Mouse (Mus musculus) C2C12 (cell line): ENCODE measurements around the gene Maz. TPM values are rescaled to one million over a fixed set of nuclear protein-coding genes. Genes with fewer than 3 reads are reported as not detected.

Source experiments
- H3K27me3 ChIP-seq: one replicate; pipeline ENCODE4 v1.6.1; 2011; ENCODE audit not compliant: control insufficient read depth, insufficient read depth, insufficient read length
- H3K36me3 ChIP-seq: one replicate; pipeline ENCODE4 v1.6.1; 2011; ENCODE audit not compliant: control insufficient read depth, insufficient read depth
- H3K4me3 ChIP-seq: one replicate; pipeline ENCODE4 v1.5.1; 2011; ENCODE audit warnings: mild to moderate bottlenecking, control low read depth; ENCODE audit not compliant: poor library complexity, insufficient read depth, severe bottlenecking
- H3K79me2 ChIP-seq: one replicate; pipeline ENCODE4 v1.6.1; 2011; ENCODE audit not compliant: control insufficient read depth, insufficient read depth
- H3K79me3 ChIP-seq: one replicate; pipeline ENCODE4 v1.6.1; 2011; ENCODE audit warnings: low read depth, control low read depth
- H3ac ChIP-seq: one replicate; pipeline ENCODE3; 2011; ENCODE audit warnings: low read depth; ENCODE audit not compliant: control insufficient read depth, insufficient read length
- CEBPB ChIP-seq: IDR thresholded peaks from one replicate; pipeline ENCODE4 v1.6.1; 2011; ENCODE audit warnings: low read depth, mild to moderate bottlenecking, control low read depth, moderate library complexity
- CTCF ChIP-seq: IDR thresholded peaks from one replicate; pipeline ENCODE4 v1.5.1; 2011; ENCODE audit not compliant: control insufficient read depth, insufficient read depth, insufficient read length
- FOSL1 ChIP-seq: IDR thresholded peaks from one replicate; pipeline ENCODE4 v1.8.0; 2011; ENCODE audit warnings: mild to moderate bottlenecking, low read length; ENCODE audit not compliant: poor library complexity, insufficient read depth, severe bottlenecking
- MAX ChIP-seq: IDR thresholded peaks from one replicate; pipeline ENCODE4 v1.6.1; 2011; ENCODE audit warnings: mild to moderate bottlenecking, control low read depth
- MYOD1 ChIP-seq: IDR thresholded peaks from one replicate; pipeline ENCODE4 v1.6.1; 2011; ENCODE audit warnings: low read depth; ENCODE audit not compliant: control insufficient read depth, insufficient read length
- MYOG ChIP-seq: IDR thresholded peaks from one replicate; pipeline ENCODE4 v1.6.1; 2011; ENCODE audit not compliant: control insufficient read depth, insufficient read length; ENCODE audit errors: extremely low read depth
- USF1 ChIP-seq: IDR thresholded peaks from one replicate; pipeline ENCODE4 v1.6.1; 2011; ENCODE audit warnings: low read depth, mild to moderate bottlenecking, control low read depth, moderate library complexity
- polyA plus RNA-seq: library from polyadenylated mRNA; unstranded; fragments of >200 nt; fragmentation: generic; extraction: Trizol; gene quantifications from one replicate; pipeline ENCODE4 v1.2.1, GENCODE M21; 2012; ENCODE audit warnings: missing spikeins

The Maz gene
- polyA plus RNA-seq, 1 experiment = 141 TPM

GRCm38 (mm10) chr7:127004122-127004875 is 22.5 kb downstream of the Maz start:
- H3K4me3 ChIP-seq = no peak overlapping the region
- H3K36me3 ChIP-seq = no peaks in the 10 kb centered on the region
- TF ChIP-seq MAX (no peak), MYOD1 (peak; percentile 54)
- no peak overlapping the region for H3ac ChIP-seq
- no peaks in the 10 kb centered on the region for H3K27me3 ChIP-seq
- H3K79me3 ChIP-seq = no peaks in the 10 kb centered on the region
- no peaks in the 10 kb centered on the region for H3K79me2 ChIP-seq

GRCm38 (mm10) chr7:127003620-127004019 is 23.2 kb downstream of the Maz start:
- Histone ChIP-seq H3K36me3 (no peaks in the 10 kb centered on the region), H3K27me3 (no peaks in the 10 kb centered on the region), H3ac (no peak overlapping the region), H3K4me3 (no peak overlapping the region), H3K79me3 (no peaks in the 10 kb centered on the region), H3K79me2 (no peaks in the 10 kb centered on the region)
- no peak for TF ChIP-seq MYOD1
- no peak for TF ChIP-seq MAX
- no peak for TF ChIP-seq USF1
- no peak for TF ChIP-seq MYOG
- TF ChIP-seq CTCF = no peak
- TF ChIP-seq FOSL1 = no peak
- TF ChIP-seq CEBPB = no peak

GRCm38 (mm10) chr7:126999568-126999967 is 27.3 kb downstream of the Maz start:
- Histone ChIP-seq H3K4me3 (no peak overlapping the region), H3K79me2 (no peaks in the 10 kb centered on the region), H3K79me3 (no peaks in the 10 kb centered on the region), H3ac (no peak overlapping the region), H3K27me3 (no peaks in the 10 kb centered on the region), H3K36me3 (peaks cover 3% of the 10 kb centered on the region)
- no peak for TF ChIP-seq CTCF
- TF ChIP-seq MYOD1 = no peak
- no peak for TF ChIP-seq CEBPB
- no peak for TF ChIP-seq MAX
- TF ChIP-seq FOSL1 = no peak
- no peak for TF ChIP-seq USF1
- no peak for TF ChIP-seq MYOG

GRCm38 (mm10) chr7:126996449-126996848 is 30.4 kb downstream of the Maz start:
- no peak overlapping the region for H3K4me3 ChIP-seq
- TF ChIP-seq CTCF = no peak
- no peak for TF ChIP-seq MAX
- TF ChIP-seq CEBPB = no peak
- no peak for TF ChIP-seq MYOD1
- TF ChIP-seq MYOG = no peak
- TF ChIP-seq FOSL1 = no peak
- TF ChIP-seq USF1 = no peak
- no peak overlapping the region for H3ac ChIP-seq
- no peaks in the 10 kb centered on the region for H3K79me2 ChIP-seq
- H3K27me3 ChIP-seq = no peaks in the 10 kb centered on the region
- peaks cover 3% of the 10 kb centered on the region for H3K36me3 ChIP-seq
- H3K79me3 ChIP-seq = no peaks in the 10 kb centered on the region

GRCm38 (mm10) chr7:126988816-126989215 is 38.0 kb downstream of the Maz start:
- no peaks in the 10 kb centered on the region for H3K79me2 ChIP-seq
- H3K27me3 ChIP-seq = no peaks in the 10 kb centered on the region
- no peak overlapping the region for H3ac ChIP-seq
- H3K4me3 ChIP-seq = no peak overlapping the region
- H3K36me3 ChIP-seq = peaks cover 6% of the 10 kb centered on the region
- TF ChIP-seq USF1 (no peak), MYOG (no peak), CEBPB (no peak), FOSL1 (no peak), CTCF (no peak), MAX (no peak), MYOD1 (no peak)
- no peaks in the 10 kb centered on the region for H3K79me3 ChIP-seq

- Histone ChIP-seq H3K36me3 (peaks cover 6% of the 10 kb centered on the region), H3K27me3 (no peaks in the 10 kb centered on the region), H3ac (no peak overlapping the region), H3K79me3 (no peaks in the 10 kb centered on the region), H3K4me3 (no peak overlapping the region), H3K79me2 (no peaks in the 10 kb centered on the region)
- TF ChIP-seq FOSL1 (no peak), MAX (no peak), USF1 (no peak), MYOG (no peak), CTCF (peak; percentile 43), CEBPB (no peak), MYOD1 (no peak)
These were observed 40.5 kb downstream of the Maz start for GRCm38 (mm10) chr7:126986319-126986718.
